Mouse (Mus musculus) heart, embryonic 11.5 days (tissue): ENCODE results near the gene Grm4. TPM values are rescaled to one million over a fixed set of nuclear protein-coding genes. Genes with fewer than 3 reads are reported as not detected.

ENCODE experiments used
- ATAC-seq: fragments of 200-750 bp; cut with Nextera tagmentation; replicated peaks from 2 replicates; pipeline ENCODE4 v1.8.0; 2017; ENCODE audit warnings: moderate library complexity; ENCODE audit not compliant: insufficient number of reproducible peaks, low FRiP score, low TSS enrichment
- H3K27ac ChIP-seq: fragments of 300-500 bp; sonication (generic); 2 replicates; pipeline ENCODE4 v1.5.1; 2014; ENCODE audit warnings: mild to moderate bottlenecking, low read depth, low read length
- H3K27me3 ChIP-seq: fragments of 300-500 bp; sonication (generic); 2 replicates; pipeline ENCODE4 v1.6.1; 2014; ENCODE audit warnings: mild to moderate bottlenecking, low read length, mixed read lengths; ENCODE audit not compliant: control insufficient read depth, insufficient read depth
- H3K36me3 ChIP-seq: fragments of 300-500 bp; sonication (generic); 2 replicates; pipeline ENCODE4 v1.6.1; 2014; ENCODE audit warnings: mild to moderate bottlenecking, low read length, moderate library complexity, mixed read lengths; ENCODE audit not compliant: control insufficient read depth, insufficient read depth
- H3K4me1 ChIP-seq: fragments of 300-500 bp; sonication (generic); 2 replicates; pipeline ENCODE4 v1.6.1; 2014; ENCODE audit warnings: low read length; ENCODE audit not compliant: control insufficient read depth, insufficient read depth
- H3K4me2 ChIP-seq: fragments of 300-500 bp; sonication (generic); 2 replicates; pipeline ENCODE4 v1.6.1; 2014; ENCODE audit warnings: mild to moderate bottlenecking, moderate library complexity
- H3K4me3 ChIP-seq: fragments of 300-500 bp; sonication (generic); 2 replicates; pipeline ENCODE4 v1.5.1; 2014; ENCODE audit warnings: low read depth, low read length
- H3K9ac ChIP-seq: fragments of 300-500 bp; sonication (generic); 2 replicates; pipeline ENCODE4 v1.6.1; 2014; ENCODE audit warnings: mild to moderate bottlenecking, low read depth, low read length, moderate library complexity
- H3K9me3 ChIP-seq: fragments of 300-500 bp; sonication (generic); replicated peaks from 2 replicates; pipeline ENCODE4 v1.6.1; 2016; ENCODE audit warnings: low read length; ENCODE audit not compliant: control insufficient read depth
- WGBS: fragments of 180-500 bp; shearing (Covaris S2); extraction: QIAGEN DNeasy Blood & Tissue Kit; methylation state at CpG from one replicate; pipeline ENCODE4 v1.1.7; 2014; ENCODE audit not compliant: insufficient replicate concordance; 5-methylcytosine and 5-hydroxymethylcytosine counted together
- polyA plus RNA-seq: library from polyadenylated mRNA; unstranded; fragments of >200 nt; fragmentation: Nextera tagmentation; extraction: Ambion mirVana; gene quantifications from 2 replicates; pipeline ENCODE4 v1.2.1, GENCODE M21; 2014

The Grm4 gene
- polyA plus RNA-seq, 1 experiment from 2014 or later, result 0.07 TPM

- Histone ChIP-seq H3K4me1 (peaks cover 7% of the 10 kb centered on the region; the same call in 1 of the 2 replicates), H3K9me3 (no peaks in the 10 kb centered on the region), H3K36me3 (no peaks in the 10 kb centered on the region), H3K4me2 (no peak overlapping the region), H3K9ac (no peak overlapping the region), H3K4me3 (no peak overlapping the region), H3K27ac (no peak overlapping the region), H3K27me3 (peaks cover 15% of the 10 kb centered on the region)
- ATAC-seq, result no peak
- WGBS, result 40% methylated on average over 13 of the region's 13 CpGs
Measured at GRCm38 (mm10) chr17:27442538-27443113, 78.6 kb downstream of the Grm4 start.

- no peak overlapping the region for H3K27ac ChIP-seq
- H3K9ac ChIP-seq, result no peak overlapping the region
- H3K4me1 ChIP-seq, result peaks cover 7% of the 10 kb centered on the region; the same call in 1 of the 2 replicates
- H3K4me2 ChIP-seq, result no peak overlapping the region
- no peaks in the 10 kb centered on the region for H3K9me3 ChIP-seq
- ATAC-seq, result no peak
- 29% methylated on average over 7 of the region's 7 CpGs for WGBS
- H3K36me3 ChIP-seq, result no peaks in the 10 kb centered on the region
- peaks cover 11% of the 10 kb centered on the region for H3K27me3 ChIP-seq
- H3K4me3 ChIP-seq, result no peak overlapping the region
Measured at GRCm38 (mm10) chr17:27441778-27442177, 79.4 kb downstream of the Grm4 start.

GRCm38 (mm10) chr17:27435799-27436198 is 85.4 kb downstream of the Grm4 start:
- Histone ChIP-seq H3K27me3 (peaks cover 6% of the 10 kb centered on the region; the same call in 1 of the 2 replicates), H3K9ac (no peak overlapping the region)

DNA sequence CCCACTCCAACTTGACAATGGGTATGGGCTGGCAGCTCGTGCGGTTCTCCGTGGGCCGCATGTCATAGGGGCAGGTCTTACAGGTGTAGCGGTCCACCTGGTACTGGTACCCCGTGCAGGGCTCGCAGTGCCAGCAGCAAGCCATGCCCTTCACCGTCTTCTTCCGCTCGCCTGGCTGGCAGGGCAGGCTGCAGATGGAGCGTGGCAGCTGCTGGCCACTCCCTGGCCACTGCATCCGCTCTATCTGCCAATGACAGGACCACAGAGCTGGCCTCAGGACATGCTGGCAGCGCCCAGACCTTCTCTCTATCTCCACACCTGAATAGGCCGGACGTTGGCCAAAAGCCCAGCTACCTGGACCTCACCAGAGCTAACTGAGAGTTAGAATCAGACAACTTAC is 86.0 kb downstream of the Grm4 start:
- Histone ChIP-seq H3K27ac (no peak overlapping the region), H3K9ac (no peak overlapping the region), H3K9me3 (no peaks in the 10 kb centered on the region), H3K4me2 (no peak overlapping the region), H3K4me1 (no peaks in the 10 kb centered on the region), H3K27me3 (peaks cover 9% of the 10 kb centered on the region; the same call in 1 of the 2 replicates), H3K36me3 (no peaks in the 10 kb centered on the region), H3K4me3 (no peak overlapping the region)
- ATAC-seq, result no peak
- WGBS, result 88% methylated on average over 15 of the region's 15 CpGs

More at GRCm38 (mm10) chr17:27435799-27436198, 85.4 kb downstream of the Grm4 start:
- Histone ChIP-seq H3K4me3 (no peak overlapping the region), H3K4me1 (no peaks in the 10 kb centered on the region), H3K36me3 (no peaks in the 10 kb centered on the region), H3K4me2 (no peak overlapping the region), H3K9me3 (no peaks in the 10 kb centered on the region), H3K27ac (no peak overlapping the region)
- no peak for ATAC-seq
- 31% methylated on average over 13 of the region's 13 CpGs for WGBS

DNA sequence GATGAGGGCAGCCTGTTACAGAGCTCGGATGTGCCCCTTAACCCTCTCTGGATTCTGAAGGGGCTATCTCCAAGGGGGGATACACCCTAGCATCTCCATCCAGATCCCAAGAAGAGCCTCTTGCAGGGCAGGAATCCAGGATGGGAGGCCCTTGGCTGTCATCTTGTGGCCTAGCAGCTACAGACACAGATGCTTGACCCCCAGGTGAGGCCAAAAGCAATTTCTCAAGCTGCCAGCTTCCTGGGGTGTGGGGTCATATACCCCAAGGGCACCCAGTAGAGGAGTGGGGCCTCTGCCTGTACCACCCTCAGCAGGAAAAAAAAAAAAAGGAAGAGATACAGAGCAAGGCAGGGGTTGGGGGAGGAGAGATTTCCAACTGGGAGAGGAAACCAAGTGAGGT is 87.1 kb downstream of the Grm4 start:
- no peak overlapping the region for H3K4me2 ChIP-seq
- H3K4me3 ChIP-seq, result no peak overlapping the region
- ATAC-seq, result no peak
- H3K9me3 ChIP-seq, result no peaks in the 10 kb centered on the region; the same call in 1 of the 2 replicates
- no peaks in the 10 kb centered on the region for H3K4me1 ChIP-seq
- no peak overlapping the region for H3K9ac ChIP-seq
- 54% methylated on average over 1 of the region's 1 CpGs for WGBS
- peaks cover 12% of the 10 kb centered on the region for H3K27me3 ChIP-seq
- no peaks in the 10 kb centered on the region for H3K36me3 ChIP-seq
- H3K27ac ChIP-seq, result no peak overlapping the region

- no peaks in the 10 kb centered on the region for H3K4me1 ChIP-seq
- no peak overlapping the region for H3K9ac ChIP-seq
- peaks cover 3% of the 10 kb centered on the region for H3K9me3 ChIP-seq
- peaks cover 8% of the 10 kb centered on the region for H3K27me3 ChIP-seq
- H3K4me2 ChIP-seq, result no peak overlapping the region
- no peak for ATAC-seq
- no peaks in the 10 kb centered on the region for H3K36me3 ChIP-seq
- no peak overlapping the region for H3K4me3 ChIP-seq
- WGBS, result 54% methylated on average over 3 of the region's 3 CpGs
- no peak overlapping the region for H3K27ac ChIP-seq
Measured at GRCm38 (mm10) chr17:27433179-27433680, 88.0 kb downstream of the Grm4 start.

DNA sequence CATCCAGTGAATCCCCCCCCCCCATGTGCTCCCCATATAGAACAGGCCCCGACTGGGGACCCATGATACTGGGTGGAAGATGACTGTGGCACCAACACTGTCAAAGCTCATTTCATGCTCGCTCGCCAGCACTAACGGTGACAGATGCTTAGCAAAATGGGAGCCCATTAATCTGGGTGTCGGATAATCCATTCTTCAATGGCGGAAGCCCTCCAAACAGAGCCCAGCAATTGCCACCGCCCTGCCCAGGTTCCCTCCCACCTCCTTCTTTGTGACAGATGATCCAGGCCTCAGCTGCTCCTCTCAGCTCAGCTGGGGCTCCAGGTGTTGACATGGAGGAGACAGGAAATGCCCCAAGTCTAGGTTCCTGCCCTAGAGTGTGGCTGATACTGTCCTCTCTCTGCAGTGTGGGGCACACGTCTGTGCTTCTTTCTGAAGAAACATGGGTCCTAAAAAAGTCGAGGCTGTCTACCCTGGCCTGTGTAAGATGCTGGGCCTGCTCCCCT is 89.0 kb downstream of the Grm4 start:
- H3K4me3 ChIP-seq, result no peak overlapping the region
- H3K36me3 ChIP-seq, result no peaks in the 10 kb centered on the region
- H3K27ac ChIP-seq, result no peak overlapping the region
- H3K4me1 ChIP-seq, result no peaks in the 10 kb centered on the region
- H3K9me3 ChIP-seq, result peaks cover 8% of the 10 kb centered on the region
- no peak for ATAC-seq
- peaks cover 8% of the 10 kb centered on the region for H3K27me3 ChIP-seq
- 65% methylated on average over 9 of the region's 9 CpGs for WGBS
- no peak overlapping the region for H3K9ac ChIP-seq
- H3K4me2 ChIP-seq, result no peak overlapping the region

DNA sequence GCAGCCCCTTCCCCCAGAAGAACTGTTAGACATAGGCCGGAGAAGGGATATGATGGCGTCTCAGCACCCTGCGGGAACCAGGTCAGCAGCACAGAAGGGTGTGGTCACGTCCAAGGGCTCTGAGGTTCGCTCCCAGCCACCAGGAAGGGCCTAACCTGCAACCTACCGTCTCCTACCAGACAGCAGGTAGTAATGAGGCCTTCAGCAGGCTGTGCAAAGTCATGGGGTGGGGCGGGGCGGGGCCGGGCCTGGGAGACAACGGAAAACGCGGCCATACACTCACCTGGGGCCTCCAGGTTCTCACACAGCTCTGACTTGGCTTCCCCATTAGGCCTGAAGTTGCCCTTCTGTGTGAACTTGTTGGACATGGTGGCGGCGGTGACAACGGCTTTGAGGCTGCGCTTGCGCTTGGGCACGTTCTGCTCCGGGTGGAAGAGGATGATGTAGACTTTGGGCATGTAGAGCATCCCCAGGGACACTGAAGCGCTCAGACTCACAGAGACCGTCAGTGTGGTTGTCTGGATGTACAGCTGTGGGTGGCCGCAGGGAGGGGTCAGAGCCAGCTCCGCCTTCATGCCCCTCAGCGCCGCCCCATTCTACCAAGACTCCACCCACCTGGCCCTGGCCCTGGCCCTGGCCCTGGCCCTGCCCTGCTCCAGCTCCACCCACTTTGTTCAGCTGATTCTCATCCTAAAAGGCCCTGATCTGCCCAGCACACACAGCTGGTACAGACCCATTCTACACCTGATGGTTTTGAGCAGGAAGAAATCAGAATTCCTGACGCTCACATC is 90.0 kb downstream of the Grm4 start:
- H3K9me3 ChIP-seq, result peaks cover 8% of the 10 kb centered on the region
- no peak overlapping the region for H3K4me3 ChIP-seq
- no peak for ATAC-seq
- no peak overlapping the region for H3K4me2 ChIP-seq
- H3K4me1 ChIP-seq, result no peaks in the 10 kb centered on the region
- H3K27ac ChIP-seq, result no peak overlapping the region
- peaks cover 8% of the 10 kb centered on the region for H3K27me3 ChIP-seq
- H3K36me3 ChIP-seq, result no peaks in the 10 kb centered on the region
- no peak overlapping the region for H3K9ac ChIP-seq
- WGBS, result 77% methylated on average over 26 of the region's 26 CpGs
